Mouse (Mus musculus) spleen, adult 2 months (tissue): ENCODE data around the gene Thtpa.

Experiments
- CTCF ChIP-seq: fragments of 200-500 bp; IDR thresholded peaks from 2 replicates; pipeline ENCODE4 v1.5.1; 2011; ENCODE audit warnings: mild to moderate bottlenecking, inconsistent platforms; ENCODE audit not compliant: insufficient read depth, insufficient read length, insufficient replicate concordance; ENCODE audit errors: extremely low read depth
- POLR2A ChIP-seq: fragments of 200-500 bp; IDR thresholded peaks from 2 replicates; pipeline ENCODE4 v1.6.1; 2011; ENCODE audit warnings: low read depth, low read length, inconsistent platforms

GRCm38 (mm10) chr14:55063117-55063516 lies 31.5 kb upstream of the Thtpa start:
- TF ChIP-seq POLR2A (no peak), CTCF (no peak)
